Mouse (Mus musculus) thymus, postnatal 14 days (tissue): ENCODE measurements around the gene Stard13.

Source experiments
- DNase-seq: peaks from one replicate; pipeline ENCODE4 v3.0.0; 2021

Gene Stard13

DNA sequence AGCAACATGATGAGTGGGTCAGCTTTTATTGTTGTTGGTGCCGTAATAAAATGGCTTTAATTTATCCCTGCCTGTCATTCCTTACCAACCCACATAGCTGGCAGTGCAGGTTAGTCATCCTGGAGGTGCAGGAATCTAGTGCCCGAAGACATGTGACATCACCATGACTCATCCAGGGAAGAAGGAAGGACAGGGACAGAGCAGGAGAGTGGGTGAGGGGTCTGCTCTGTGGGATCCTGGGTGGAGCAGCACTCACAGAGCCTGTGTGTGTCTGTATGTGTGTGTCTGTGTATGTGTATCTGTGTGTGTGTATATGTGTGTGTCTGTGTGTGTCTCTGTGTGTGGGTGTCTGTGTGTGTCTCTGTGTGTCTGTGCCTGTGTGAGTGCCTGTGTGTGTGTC lies 237.1 kb downstream of the Stard13 start:
- no peak for DNase-seq

DNA sequence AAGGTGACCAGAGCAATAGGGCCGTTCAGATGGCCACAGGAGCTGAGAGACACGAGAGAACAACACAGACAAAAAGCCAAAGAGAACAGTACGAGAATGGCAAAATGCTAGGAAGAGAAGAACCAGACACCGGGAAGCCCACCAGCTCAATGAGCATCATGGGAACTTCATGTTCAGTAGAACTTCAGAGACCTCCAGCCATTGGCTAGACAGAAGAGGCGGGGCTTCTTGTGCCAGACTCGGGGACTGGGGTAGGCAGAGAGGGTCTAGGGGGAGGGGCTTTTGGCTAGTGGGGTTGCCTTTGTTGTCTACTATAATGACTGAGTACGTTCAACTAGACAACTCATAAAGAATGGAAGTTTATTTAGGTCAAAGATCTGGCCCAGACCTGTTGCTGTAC lies 239.5 kb downstream of the Stard13 start:
- no peak for DNase-seq
